Mouse (Mus musculus): ENCODE data around the gene Rasl11b. TPM values are rescaled to one million over a fixed set of nuclear protein-coding genes. Genes with fewer than 3 reads are reported as not detected.

The Rasl11b gene
- polyA plus RNA-seq, 1 experiment from 2014 or later: 52.8 TPM

DNA sequence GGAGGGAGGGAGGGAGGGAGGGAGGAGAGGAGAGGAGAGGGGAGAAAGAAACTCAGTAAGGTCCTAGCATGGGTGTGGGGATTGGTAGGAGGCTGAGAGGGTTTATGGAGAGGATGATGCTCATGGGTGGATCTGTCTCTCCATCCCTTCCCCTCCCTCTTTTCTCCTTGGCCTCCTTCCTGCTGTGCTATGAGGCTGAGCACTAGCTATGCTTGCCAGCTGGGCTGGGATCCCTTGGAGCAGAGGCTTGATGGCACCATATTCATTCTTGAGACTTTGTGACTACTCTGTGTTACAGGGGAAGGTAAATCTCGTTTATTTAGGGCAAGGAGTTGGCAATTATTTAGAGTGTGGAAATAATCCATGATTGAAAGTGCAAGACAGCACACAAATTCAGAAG lies 33.9 kb downstream of the Rasl11b start:
- Histone ChIP-seq H3K9ac (ENCODE audit: low read length) (no peak overlapping the region), H3K27ac (ENCODE audit: low read length) (no peak overlapping the region; the same call in 1 of the 2 replicates), H3K27me3 (ENCODE audit: control insufficient read depth, insufficient read depth, low read length) (no peaks in the 10 kb centered on the region), H3K4me2 (ENCODE audit: low read depth, low read length) (no peak overlapping the region), H3K4me1 (ENCODE audit: control insufficient read depth, insufficient read depth, low read length) (peaks cover 8% of the 10 kb centered on the region), H3K9me3 (replicated peaks; ENCODE audit: control insufficient read depth, low read length) (no peaks in the 10 kb centered on the region), H3K36me3 (ENCODE audit: control insufficient read depth, insufficient read depth, low read length) (no peaks in the 10 kb centered on the region), H3K4me3 (replicated peaks; ENCODE audit: low read length) (no peak overlapping the region)
- no peak for ATAC-seq (ENCODE audit: insufficient read depth, low FRiP score)
- WGBS: 55% methylated on average over 1 of the region's 1 CpGs

DNA sequence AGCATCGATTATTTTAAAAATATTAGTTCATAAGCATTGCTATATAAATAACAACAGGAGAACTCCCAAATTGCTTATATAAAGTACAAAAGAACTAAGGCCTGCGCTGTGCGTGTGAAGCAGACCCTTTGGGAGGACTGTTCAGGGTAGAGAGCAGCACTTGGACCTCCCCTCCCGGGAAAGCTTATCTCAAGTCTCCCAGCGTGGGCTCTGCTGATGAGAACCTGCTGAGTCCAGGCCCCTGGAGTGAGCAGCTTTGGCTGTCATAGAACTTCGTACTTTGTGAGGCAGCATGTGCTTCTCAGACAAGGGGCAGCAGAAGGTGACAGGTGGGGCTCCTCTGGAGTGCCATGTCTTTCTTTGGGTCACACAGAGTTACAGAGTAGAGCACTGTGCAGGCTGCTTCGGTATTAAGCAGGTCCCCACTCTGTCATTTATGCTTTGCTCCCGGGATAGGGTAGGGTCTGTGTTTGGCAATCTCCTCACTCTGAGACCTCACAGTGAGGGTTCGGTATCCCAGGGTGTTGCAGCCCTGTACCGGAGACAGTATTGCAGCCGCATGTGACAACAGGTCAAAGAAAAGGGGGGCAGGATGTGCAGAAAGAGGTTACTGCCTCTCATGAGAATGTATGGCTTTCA lies 34.8 kb downstream of the Rasl11b start:
- Histone ChIP-seq H3K9ac (ENCODE audit: low read length) (peak overlapping the region; percentile 28; the same call in 1 of the 2 replicates), H3K9me3 (replicated peaks; ENCODE audit: control insufficient read depth, low read length) (no peaks in the 10 kb centered on the region), H3K36me3 (ENCODE audit: control insufficient read depth, insufficient read depth, low read length) (no peaks in the 10 kb centered on the region), H3K4me3 (replicated peaks; ENCODE audit: low read length) (no peak overlapping the region), H3K27ac (ENCODE audit: low read length) (no peak overlapping the region), H3K27me3 (ENCODE audit: control insufficient read depth, insufficient read depth, low read length) (no peaks in the 10 kb centered on the region), H3K4me1 (ENCODE audit: control insufficient read depth, insufficient read depth, low read length) (peaks cover 8% of the 10 kb centered on the region), H3K4me2 (ENCODE audit: low read depth, low read length) (no peak overlapping the region)
- ATAC-seq (ENCODE audit: insufficient read depth, low FRiP score): no peak
- WGBS: 51% methylated on average over 11 of the region's 11 CpGs

DNA sequence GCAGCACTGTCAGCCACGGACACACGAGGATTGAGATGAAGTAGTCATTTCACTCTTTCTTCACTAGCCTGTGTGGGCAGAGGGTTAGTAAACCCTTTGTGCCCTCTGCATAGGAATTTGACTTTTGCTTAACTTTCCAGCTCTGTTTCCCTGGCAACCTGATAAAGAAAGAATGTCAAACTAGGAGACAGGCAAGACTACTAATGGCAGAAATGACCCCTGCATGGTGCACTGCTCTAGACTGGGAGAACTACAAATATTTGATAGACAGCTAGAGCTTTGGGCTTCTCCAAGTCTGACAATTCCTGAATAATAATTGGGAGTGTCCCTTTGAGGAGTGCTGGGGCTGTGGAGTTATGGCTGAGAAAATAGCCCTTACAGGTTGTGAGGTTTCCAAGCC lies 35.4 kb downstream of the Rasl11b start:
- H3K4me1 ChIP-seq (ENCODE audit: control insufficient read depth, insufficient read depth, low read length): peaks cover 8% of the 10 kb centered on the region
- no peak overlapping the region for H3K9ac ChIP-seq (ENCODE audit: low read length)
- no peaks in the 10 kb centered on the region for H3K36me3 ChIP-seq (ENCODE audit: control insufficient read depth, insufficient read depth, low read length)
- no peaks in the 10 kb centered on the region for H3K9me3 ChIP-seq (replicated peaks; ENCODE audit: control insufficient read depth, low read length)
- no peak overlapping the region for H3K4me3 ChIP-seq (replicated peaks; ENCODE audit: low read length)
- H3K27me3 ChIP-seq (ENCODE audit: control insufficient read depth, insufficient read depth, low read length): no peaks in the 10 kb centered on the region
- no peak overlapping the region for H3K4me2 ChIP-seq (ENCODE audit: low read depth, low read length)
- 38% methylated on average over 2 of the region's 2 CpGs for WGBS
- H3K27ac ChIP-seq (ENCODE audit: low read length): no peak overlapping the region
- peak; percentile 64 for ATAC-seq (ENCODE audit: insufficient read depth, low FRiP score)

DNA sequence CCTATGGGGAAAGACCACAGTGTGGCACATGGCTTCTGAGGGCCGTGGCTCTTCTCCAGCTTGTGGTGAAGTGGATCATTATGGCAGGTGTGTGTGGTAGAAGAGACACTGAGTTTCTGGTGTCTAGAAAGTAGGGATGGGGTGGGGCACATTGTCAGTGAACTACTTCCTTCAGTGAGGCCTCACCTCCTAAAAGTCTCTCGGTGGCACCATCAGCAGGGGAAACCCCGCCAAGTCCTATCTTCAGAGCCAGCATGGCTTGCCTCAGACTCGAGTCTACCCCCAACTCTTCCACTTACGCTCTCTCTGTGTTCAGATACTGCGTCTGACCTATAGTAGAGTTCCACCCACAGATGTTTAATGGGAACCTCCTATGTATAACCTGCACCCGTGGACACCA lies 38.7 kb downstream of the Rasl11b start:
- H3K4me2 ChIP-seq (ENCODE audit: low read depth, low read length): no peak overlapping the region
- H3K9ac ChIP-seq (ENCODE audit: low read length): no peak overlapping the region
- peaks cover 8% of the 10 kb centered on the region for H3K4me1 ChIP-seq (ENCODE audit: control insufficient read depth, insufficient read depth, low read length)
- no peak overlapping the region for H3K27ac ChIP-seq (ENCODE audit: low read length)
- no peaks in the 10 kb centered on the region for H3K9me3 ChIP-seq (replicated peaks; ENCODE audit: control insufficient read depth, low read length)
- no peaks in the 10 kb centered on the region for H3K36me3 ChIP-seq (ENCODE audit: control insufficient read depth, insufficient read depth, low read length)
- H3K4me3 ChIP-seq (replicated peaks; ENCODE audit: low read length): no peak overlapping the region
- H3K27me3 ChIP-seq (ENCODE audit: control insufficient read depth, insufficient read depth, low read length): no peaks in the 10 kb centered on the region
- ATAC-seq (ENCODE audit: insufficient read depth, low FRiP score): no peak
- WGBS: 82% methylated on average over 7 of the region's 7 CpGs

DNA sequence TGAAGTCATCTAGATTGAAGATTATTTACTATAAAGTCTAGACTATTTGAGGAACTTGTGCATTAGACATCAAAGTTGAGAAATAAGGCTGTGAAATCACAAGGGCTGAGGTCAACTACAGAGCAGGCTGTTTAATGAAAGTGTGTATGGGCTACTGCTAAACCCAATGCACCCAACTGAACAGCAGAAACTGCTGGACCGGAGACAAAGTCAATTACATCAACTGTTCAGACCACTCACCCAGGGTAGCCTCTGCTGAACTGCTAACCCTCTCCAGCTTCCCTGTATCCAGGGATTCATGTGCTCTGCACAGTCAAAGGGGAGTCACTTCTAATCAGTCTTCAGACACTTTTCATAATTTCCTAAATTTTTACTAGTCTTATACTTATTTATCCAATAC lies 44.3 kb downstream of the Rasl11b start:
- 81% methylated on average over 1 of the region's 1 CpGs for WGBS
- H3K4me1 ChIP-seq (ENCODE audit: control insufficient read depth, insufficient read depth, low read length): peaks cover 22% of the 10 kb centered on the region
- no peaks in the 10 kb centered on the region for H3K9me3 ChIP-seq (replicated peaks; ENCODE audit: control insufficient read depth, low read length)
- ATAC-seq (ENCODE audit: insufficient read depth, low FRiP score): no peak
- H3K27ac ChIP-seq (ENCODE audit: low read length): no peak overlapping the region
- H3K4me2 ChIP-seq (ENCODE audit: low read depth, low read length): no peak overlapping the region
- H3K9ac ChIP-seq (ENCODE audit: low read length): no peak overlapping the region
- no peak overlapping the region for H3K4me3 ChIP-seq (replicated peaks; ENCODE audit: low read length)
- H3K36me3 ChIP-seq (ENCODE audit: control insufficient read depth, insufficient read depth, low read length): no peaks in the 10 kb centered on the region
- H3K27me3 ChIP-seq (ENCODE audit: control insufficient read depth, insufficient read depth, low read length): no peaks in the 10 kb centered on the region

DNA sequence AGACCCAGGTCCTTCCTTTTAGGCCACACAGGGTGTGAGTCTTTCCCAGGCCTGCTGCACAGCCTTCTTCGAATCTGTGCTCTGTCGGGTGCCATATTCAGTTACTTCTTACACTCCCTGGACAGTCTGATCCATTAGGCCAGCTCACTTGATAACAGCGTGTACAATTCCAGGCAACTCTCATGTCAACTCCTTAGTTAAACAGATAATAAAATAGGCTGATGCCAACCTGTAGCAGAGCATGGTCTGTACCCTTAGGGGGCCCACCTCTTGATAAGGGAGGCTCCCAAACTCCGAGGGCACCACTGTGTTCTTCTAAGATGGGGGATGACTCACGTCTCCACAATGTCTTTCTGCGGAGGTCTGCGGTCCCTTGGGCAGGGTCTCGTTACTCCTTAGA lies 45.2 kb downstream of the Rasl11b start:
- Histone ChIP-seq H3K36me3 (ENCODE audit: control insufficient read depth, insufficient read depth, low read length) (no peaks in the 10 kb centered on the region), H3K27ac (ENCODE audit: low read length) (no peak overlapping the region), H3K4me1 (ENCODE audit: control insufficient read depth, insufficient read depth, low read length) (peaks cover 22% of the 10 kb centered on the region), H3K4me3 (replicated peaks; ENCODE audit: low read length) (no peak overlapping the region), H3K4me2 (ENCODE audit: low read depth, low read length) (no peak overlapping the region), H3K9me3 (replicated peaks; ENCODE audit: control insufficient read depth, low read length) (no peaks in the 10 kb centered on the region), H3K27me3 (ENCODE audit: control insufficient read depth, insufficient read depth, low read length) (no peaks in the 10 kb centered on the region), H3K9ac (ENCODE audit: low read length) (no peak overlapping the region)
- WGBS: 57% methylated on average over 8 of the region's 8 CpGs
- ATAC-seq (ENCODE audit: insufficient read depth, low FRiP score): no peak

DNA sequence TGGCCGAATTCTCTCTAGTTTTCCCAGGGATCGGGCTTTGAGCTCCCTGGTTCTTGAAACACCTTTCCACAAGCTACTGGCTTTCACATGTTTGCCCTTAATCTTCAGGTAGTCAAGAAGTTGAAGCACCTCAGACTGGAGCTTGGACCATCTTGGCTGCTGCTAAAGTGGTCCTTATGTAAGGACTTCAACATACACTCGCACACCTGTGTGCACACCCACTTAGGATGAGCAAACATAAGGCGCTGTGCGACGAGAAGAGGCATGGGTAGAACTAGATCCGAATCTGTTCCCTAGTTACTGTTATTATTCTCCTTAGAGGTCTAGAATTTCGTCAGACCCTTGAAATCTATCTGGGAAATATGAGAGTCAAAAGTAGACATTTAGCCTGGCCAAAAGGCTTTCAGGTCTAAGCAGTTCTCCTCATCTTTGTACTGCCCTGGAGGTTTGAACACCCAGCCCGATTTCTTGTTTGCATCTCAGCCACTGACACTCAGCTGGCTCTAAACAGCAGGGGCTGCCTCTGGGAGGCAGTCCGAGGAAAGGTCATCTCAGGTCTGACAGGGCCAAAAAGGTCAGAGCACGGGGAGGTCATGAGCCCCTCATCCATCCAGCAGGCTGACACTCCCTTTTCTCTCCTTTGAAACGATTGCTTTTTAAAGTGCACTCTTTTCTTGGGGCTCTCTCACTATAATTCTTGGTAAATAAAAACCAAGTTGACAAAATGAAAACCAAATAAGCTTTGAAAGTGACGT lies 46.0 kb downstream of the Rasl11b start:
- 60% methylated on average over 13 of the region's 13 CpGs for WGBS
- ATAC-seq (ENCODE audit: insufficient read depth, low FRiP score): no peak
- Histone ChIP-seq H3K27ac (ENCODE audit: low read length) (no peak overlapping the region), H3K27me3 (ENCODE audit: control insufficient read depth, insufficient read depth, low read length) (no peaks in the 10 kb centered on the region), H3K9me3 (replicated peaks; ENCODE audit: control insufficient read depth, low read length) (no peaks in the 10 kb centered on the region), H3K4me3 (replicated peaks; ENCODE audit: low read length) (no peak overlapping the region), H3K9ac (ENCODE audit: low read length) (no peak overlapping the region), H3K4me1 (ENCODE audit: control insufficient read depth, insufficient read depth, low read length) (peaks cover 22% of the 10 kb centered on the region), H3K4me2 (ENCODE audit: low read depth, low read length) (no peak overlapping the region), H3K36me3 (ENCODE audit: control insufficient read depth, insufficient read depth, low read length) (no peaks in the 10 kb centered on the region)

DNA sequence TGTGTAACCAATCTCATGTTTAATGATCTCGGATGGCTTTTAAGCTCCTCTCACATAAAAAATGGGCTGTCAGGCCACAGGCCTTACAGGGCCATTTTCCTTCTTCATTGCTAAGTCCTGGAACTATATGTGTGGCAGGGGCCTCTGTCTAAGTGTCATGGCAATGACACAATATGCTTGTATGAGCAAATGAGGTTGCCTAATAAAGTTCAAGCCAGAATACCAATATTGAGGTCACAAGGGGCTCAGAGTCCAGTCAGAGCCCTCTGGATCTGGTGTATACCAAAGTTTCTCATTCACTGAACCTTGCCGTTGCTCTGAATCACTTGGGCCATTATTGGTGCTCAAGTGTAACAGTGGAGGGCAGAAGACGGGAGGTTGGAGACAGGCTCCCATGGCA lies 47.6 kb downstream of the Rasl11b start:
- ATAC-seq (ENCODE audit: insufficient read depth, low FRiP score): no peak
- peak overlapping the region; percentile 9; the same call in 1 of the 2 replicates for H3K27ac ChIP-seq (ENCODE audit: low read length)

DNA sequence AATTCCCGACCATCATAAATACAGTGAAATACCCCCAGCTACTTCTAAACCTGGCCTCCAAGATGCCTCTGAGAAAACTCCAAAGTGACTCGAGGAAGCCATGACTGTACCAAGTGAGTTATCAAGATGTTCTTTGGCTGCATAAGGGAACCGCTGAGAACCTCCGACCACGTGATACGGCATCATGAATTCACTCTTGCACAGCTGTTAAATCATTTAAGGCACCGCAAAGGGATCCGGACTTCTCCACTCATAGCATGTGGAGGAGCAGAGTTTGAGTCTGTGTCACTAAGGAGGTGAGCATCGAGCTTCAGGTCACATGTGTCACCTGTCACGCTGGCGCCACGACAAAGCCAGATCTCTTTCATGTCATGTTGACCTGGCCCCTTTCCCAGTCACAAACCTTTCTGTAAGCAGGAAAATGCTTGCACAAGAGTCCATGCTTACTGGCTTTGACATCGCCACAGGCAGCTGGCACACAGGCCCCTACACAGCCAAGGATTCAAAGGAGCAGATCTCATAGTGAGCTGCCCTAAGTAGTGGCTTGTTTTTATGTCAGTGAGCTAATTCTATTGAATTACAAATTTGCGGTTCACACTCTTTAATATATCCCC lies 49.4 kb downstream of the Rasl11b start:
- Histone ChIP-seq H3K9ac (ENCODE audit: low read length) (no peak overlapping the region), H3K9me3 (replicated peaks; ENCODE audit: control insufficient read depth, low read length) (no peaks in the 10 kb centered on the region), H3K4me3 (replicated peaks; ENCODE audit: low read length) (no peak overlapping the region), H3K4me1 (ENCODE audit: control insufficient read depth, insufficient read depth, low read length) (peaks cover 24% of the 10 kb centered on the region), H3K27ac (ENCODE audit: low read length) (no peak overlapping the region), H3K36me3 (ENCODE audit: control insufficient read depth, insufficient read depth, low read length) (no peaks in the 10 kb centered on the region), H3K27me3 (ENCODE audit: control insufficient read depth, insufficient read depth, low read length) (no peaks in the 10 kb centered on the region), H3K4me2 (ENCODE audit: low read depth, low read length) (no peak overlapping the region)
- no peak for ATAC-seq (ENCODE audit: insufficient read depth, low FRiP score)
- WGBS: 85% methylated on average over 14 of the region's 14 CpGs

More for the DNA sequence above, 47.6 kb downstream of the Rasl11b start:
- 42% methylated on average over 3 of the region's 3 CpGs for WGBS
- H3K36me3 ChIP-seq (ENCODE audit: control insufficient read depth, insufficient read depth, low read length): no peaks in the 10 kb centered on the region
- no peaks in the 10 kb centered on the region for H3K9me3 ChIP-seq (replicated peaks; ENCODE audit: control insufficient read depth, low read length)
- peaks cover 22% of the 10 kb centered on the region for H3K4me1 ChIP-seq (ENCODE audit: control insufficient read depth, insufficient read depth, low read length)
- H3K27me3 ChIP-seq (ENCODE audit: control insufficient read depth, insufficient read depth, low read length): no peaks in the 10 kb centered on the region
- H3K9ac ChIP-seq (ENCODE audit: low read length): no peak overlapping the region
- H3K4me3 ChIP-seq (replicated peaks; ENCODE audit: low read length): no peak overlapping the region
- no peak overlapping the region for H3K4me2 ChIP-seq (ENCODE audit: low read depth, low read length)

Measured in stomach, embryonic 16.5 days (tissue).